Mouse (Mus musculus): Measurements from ENCODE around the gene Grik4.

The Grik4 gene

GRCm38 (mm10) chr9:42573616-42574350, 370.5 kb downstream of the Grik4 start:
- DNase-seq (ENCODE audit: low read depth, low spot score), result no peak

- peak; percentile 5 for DNase-seq (ENCODE audit: low read depth, low spot score)
Observed at GRCm38 (mm10) chr9:42573180-42573579, 371.1 kb downstream of the Grik4 start.

DNA sequence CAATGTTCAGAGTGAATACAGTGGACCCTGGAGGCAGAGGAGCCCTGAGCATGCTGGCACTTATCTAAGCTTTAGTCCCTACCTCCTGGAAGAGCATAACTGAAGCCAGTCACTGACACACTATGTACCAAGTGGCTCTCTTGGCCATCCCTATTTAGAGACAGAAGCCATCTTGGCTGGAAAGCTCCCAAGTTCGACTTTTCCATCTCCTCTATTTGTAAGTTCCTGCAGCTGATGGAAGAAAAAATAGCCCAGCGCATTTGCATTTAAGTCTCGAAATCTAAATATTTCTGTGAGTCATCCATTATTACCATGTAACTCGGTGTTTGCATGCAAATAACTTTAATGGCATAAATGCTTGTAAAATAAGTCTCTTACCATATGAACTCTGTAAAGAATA, 378.4 kb downstream of the Grik4 start:
- no peak for DNase-seq (ENCODE audit: low read depth, low spot score)

GRCm38 (mm10) chr9:42555186-42555585, 389.1 kb downstream of the Grik4 start:
- DNase-seq (ENCODE audit: low read depth, low spot score), result no peak

GRCm38 (mm10) chr9:42550116-42550515, 394.2 kb downstream of the Grik4 start:
- DNase-seq (ENCODE audit: low read depth, low spot score), result no peak

DNA sequence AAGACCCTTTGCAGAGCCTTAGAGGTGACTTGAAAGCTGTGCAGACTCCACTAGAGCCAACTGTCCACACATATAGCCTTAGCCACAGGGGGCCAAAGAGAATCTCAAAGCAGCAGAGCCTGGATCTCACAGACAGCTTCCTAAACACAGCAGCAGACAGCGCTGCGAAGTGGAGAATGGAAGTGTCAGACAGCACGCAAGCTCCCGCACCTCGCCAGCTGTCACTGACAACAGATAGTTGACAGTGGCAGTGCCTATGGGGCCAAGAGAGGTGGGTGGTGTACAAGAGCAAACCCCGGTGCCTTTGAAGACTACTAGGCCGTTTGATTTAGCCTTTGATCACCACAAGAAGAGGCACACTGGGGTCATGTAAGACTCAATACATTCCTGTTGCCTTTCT, 395.3 kb downstream of the Grik4 start:
- DNase-seq (ENCODE audit: low read depth, low spot score), result no peak

GRCm38 (mm10) chr9:42544521-42544920, 399.8 kb downstream of the Grik4 start:
- no peak for DNase-seq (ENCODE audit: low read depth, low spot score)

- no peak for DNase-seq (ENCODE audit: low read depth, low spot score)
Observed at GRCm38 (mm10) chr9:42533491-42533890, 410.8 kb downstream of the Grik4 start.

DNA sequence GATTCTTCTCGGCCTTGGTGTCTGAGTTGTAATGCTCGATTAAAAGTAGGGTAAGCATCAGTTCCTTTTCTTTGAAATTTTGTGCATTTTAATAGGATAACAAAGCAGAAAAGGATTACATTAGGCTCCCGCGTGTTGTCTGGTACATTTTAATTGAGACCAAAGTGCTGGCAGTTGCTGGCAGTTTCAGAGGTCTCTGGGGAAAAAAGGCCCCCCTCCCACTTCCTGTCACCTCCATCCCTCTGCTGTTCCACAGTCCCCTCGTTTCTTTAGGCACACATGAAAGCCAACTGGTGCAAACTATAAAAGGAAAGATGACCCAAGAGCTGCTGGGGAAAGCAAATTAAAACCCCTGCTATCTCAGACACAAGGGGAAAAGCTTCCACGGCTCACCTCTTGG, 411.3 kb downstream of the Grik4 start:
- DNase-seq (ENCODE audit: low read depth, low spot score), result no peak

- DNase-seq (ENCODE audit: low read depth, low spot score), result no peak
Observed at GRCm38 (mm10) chr9:42531951-42532350, 412.3 kb downstream of the Grik4 start.

GRCm38 (mm10) chr9:42530221-42531152, 413.8 kb downstream of the Grik4 start:
- DNase-seq (ENCODE audit: low read depth, low spot score), result no peak

- no peak for DNase-seq (ENCODE audit: low read depth, low spot score)
Observed at GRCm38 (mm10) chr9:42520587-42521084, 423.7 kb downstream of the Grik4 start.

DNA sequence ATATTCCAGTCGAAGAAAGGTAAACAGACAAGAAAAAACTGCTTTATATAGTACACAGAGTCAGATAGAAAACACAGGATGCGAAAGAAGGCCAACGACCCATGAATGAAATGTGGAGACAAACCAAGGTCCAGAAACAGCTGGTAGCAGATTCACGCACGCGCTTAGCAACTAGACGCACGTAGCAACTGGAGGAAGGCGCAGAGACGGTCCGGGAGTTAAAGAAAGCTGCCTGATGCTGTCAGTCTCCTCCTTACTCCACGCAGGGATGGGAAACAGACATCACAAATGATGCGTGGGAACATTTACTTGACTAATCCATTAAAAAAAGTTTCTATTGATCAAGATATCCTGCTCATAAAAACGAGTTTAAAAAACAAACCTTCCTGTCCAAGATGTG, 426.1 kb downstream of the Grik4 start:
- DNase-seq (ENCODE audit: low read depth, low spot score), result no peak

DNA sequence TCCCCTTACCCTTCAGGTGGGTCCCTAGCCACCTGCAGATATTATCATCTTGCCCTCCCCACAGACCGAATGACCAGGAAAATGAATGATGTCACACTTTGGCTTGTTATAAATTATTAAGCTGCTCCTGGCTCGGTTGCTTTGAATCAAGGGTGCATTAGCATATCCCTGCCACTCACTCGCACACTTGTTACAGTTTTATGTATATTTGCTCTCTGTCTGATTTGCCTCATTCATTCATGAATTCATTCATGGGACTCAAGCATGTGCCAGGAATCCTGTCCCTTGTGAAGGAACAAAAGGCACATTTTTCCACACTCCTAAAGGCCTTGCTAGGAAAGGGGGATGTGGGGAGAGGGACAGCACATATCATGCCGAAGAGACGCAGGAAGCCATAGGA, 431.1 kb downstream of the Grik4 start:
- no peak for DNase-seq (ENCODE audit: low read depth, low spot score)

DNA sequence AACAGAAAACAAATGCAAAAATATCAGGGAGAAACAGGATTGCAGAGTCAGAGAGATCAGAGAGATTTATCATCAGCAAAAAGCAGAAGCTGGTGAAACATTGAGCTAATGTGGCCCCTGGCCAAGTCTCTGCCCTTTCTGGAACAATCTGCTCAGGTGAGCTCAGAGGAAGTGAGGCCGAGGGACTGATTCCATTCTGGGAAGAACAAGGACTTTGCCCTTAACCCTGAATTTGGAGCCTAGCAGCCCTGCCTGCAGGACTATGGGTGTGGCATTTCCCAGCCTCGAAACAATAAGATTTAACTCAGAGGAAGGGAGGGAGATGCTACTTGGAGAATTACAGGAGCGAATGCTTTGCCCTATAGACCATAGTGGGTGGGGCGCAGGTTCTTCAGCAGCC, 432.0 kb downstream of the Grik4 start:
- no peak for DNase-seq (ENCODE audit: low read depth, low spot score)

- DNase-seq (ENCODE audit: low read depth, low spot score), result no peak
Observed at GRCm38 (mm10) chr9:42508235-42508634, 436.1 kb downstream of the Grik4 start.

- no peak for DNase-seq (ENCODE audit: low read depth, low spot score)
Observed at GRCm38 (mm10) chr9:42507709-42508108, 436.6 kb downstream of the Grik4 start, which contains the start of gene Tbcel. Gene Tbcel (minus strand): TSS chr9:42507809.

DNA sequence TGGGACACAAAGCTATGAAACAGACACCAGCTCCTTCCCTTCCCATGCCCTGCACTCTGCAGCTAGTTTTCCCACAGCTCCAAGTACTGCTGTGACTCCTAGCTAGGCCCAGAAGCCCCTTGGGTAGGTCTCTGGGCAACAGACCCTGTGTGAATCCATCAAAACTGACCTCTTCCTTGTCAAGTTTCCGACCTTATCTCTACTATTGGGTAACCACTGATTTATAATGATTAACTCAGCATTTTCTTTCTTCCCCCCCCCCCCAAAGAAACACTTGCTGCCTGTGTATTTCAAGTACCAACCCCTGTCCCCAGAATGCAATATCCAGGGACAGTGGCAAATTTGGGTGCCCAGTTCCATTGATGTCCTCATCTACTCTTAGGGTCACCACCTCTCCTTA, 437.3 kb downstream of the Grik4 start:
- DNase-seq (ENCODE audit: low read depth, low spot score), result no peak

DNA sequence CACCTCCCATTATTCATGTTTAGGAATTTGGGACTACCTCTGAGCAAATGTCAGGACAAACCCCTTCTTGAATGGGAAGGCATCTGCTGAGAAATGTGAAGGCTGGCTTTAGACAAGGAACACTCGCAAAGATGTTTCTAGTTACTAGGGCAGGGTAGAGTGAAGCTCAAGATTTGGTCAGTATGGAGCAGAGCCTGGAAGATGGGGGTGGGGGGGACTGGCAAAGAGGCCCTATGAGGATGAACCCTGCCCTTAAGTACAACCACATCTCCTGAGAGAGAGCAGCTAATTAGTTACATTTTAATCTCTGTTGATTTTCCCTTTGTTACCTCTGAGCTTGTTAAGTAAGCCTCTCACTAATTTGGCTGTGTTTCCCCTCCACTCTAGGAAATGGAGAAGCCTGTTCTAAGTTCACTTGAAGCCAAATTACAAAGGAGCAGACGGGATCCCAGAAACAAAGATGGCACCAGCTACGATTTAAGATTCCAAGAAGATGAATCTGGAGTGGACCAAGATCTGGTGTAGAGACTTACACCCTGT, 439.3 kb downstream of the Grik4 start:
- no peak for DNase-seq (ENCODE audit: low read depth, low spot score)

GRCm38 (mm10) chr9:42504559-42504958, 439.7 kb downstream of the Grik4 start:
- DNase-seq (ENCODE audit: low read depth, low spot score), result no peak

DNA sequence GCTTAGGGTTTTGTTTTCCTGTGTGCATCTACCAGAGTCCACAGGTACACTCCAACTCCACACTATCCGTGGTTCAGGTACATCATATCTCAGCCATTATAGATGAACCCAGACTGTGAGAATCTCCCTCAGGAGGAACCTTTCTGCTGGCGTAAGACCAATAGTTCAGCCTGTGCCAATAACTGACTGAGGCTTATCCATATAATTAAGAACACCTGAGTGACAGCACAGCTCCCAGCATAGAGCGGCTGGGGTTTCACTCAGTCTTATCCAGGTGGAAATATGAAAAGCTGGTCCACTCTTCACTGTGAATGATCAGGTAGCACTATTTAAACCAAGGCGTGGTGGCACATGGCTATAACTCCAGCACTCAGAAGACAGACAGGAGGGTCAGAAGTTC, 440.6 kb downstream of the Grik4 start:
- no peak for DNase-seq (ENCODE audit: low read depth, low spot score)

- no peak for DNase-seq (ENCODE audit: low read depth, low spot score)
Observed at GRCm38 (mm10) chr9:42496296-42496695, 448.0 kb downstream of the Grik4 start.
